Mouse (Mus musculus) embryonic facial prominence, embryonic 12.5 days (tissue): ENCODE measurements at regions not wholly inside any gene's neighbourhood (a gene's known extent, or its start where the extent isn't known, plus 50 kb on each side); places are given as distances from the start of the nearest gene placed in this dataset.

ENCODE experiments used
- ATAC-seq: fragments of 200-750 bp; cut with Nextera tagmentation; 2 replicates; pipeline ENCODE4 v1.8.0; 2017; ENCODE audit not compliant: insufficient number of reproducible peaks, insufficient read depth, low FRiP score, low TSS enrichment
- H3K27ac ChIP-seq: fragments of 300-500 bp; sonication (generic); 2 replicates; pipeline ENCODE4 v1.5.1; 2016; ENCODE audit warnings: mild to moderate bottlenecking
- H3K27me3 ChIP-seq: fragments of 300-500 bp; sonication (generic); 2 replicates; pipeline ENCODE4 v1.6.1; 2016; ENCODE audit warnings: mild to moderate bottlenecking, moderate library complexity
- H3K36me3 ChIP-seq: fragments of 300-500 bp; sonication (generic); 2 replicates; pipeline ENCODE4 v1.6.1; 2016; ENCODE audit warnings: mild to moderate bottlenecking
- H3K4me1 ChIP-seq: fragments of 300-500 bp; sonication (generic); 2 replicates; pipeline ENCODE4 v1.6.1; 2016
- H3K4me2 ChIP-seq: fragments of 300-500 bp; sonication (generic); replicated peaks from 2 replicates; pipeline ENCODE4 v1.6.1; 2016; ENCODE audit warnings: mild to moderate bottlenecking, moderate library complexity
- H3K4me3 ChIP-seq: fragments of 300-500 bp; sonication (generic); 2 replicates; pipeline ENCODE4 v1.5.1; 2016; ENCODE audit warnings: mild to moderate bottlenecking
- H3K9ac ChIP-seq: fragments of 300-500 bp; sonication (generic); 2 replicates; pipeline ENCODE4 v1.6.1; 2016; ENCODE audit warnings: mild to moderate bottlenecking, moderate library complexity
- H3K9me3 ChIP-seq: fragments of 300-500 bp; sonication (generic); 2 replicates; pipeline ENCODE4 v1.6.1; 2016; ENCODE audit warnings: mild to moderate bottlenecking, moderate library complexity
- WGBS: fragments of 180-500 bp; shearing (Covaris S2); methylation state at CpG from one replicate; pipeline ENCODE4 v1.1.7; 2016; 5-methylcytosine and 5-hydroxymethylcytosine counted together

DNA sequence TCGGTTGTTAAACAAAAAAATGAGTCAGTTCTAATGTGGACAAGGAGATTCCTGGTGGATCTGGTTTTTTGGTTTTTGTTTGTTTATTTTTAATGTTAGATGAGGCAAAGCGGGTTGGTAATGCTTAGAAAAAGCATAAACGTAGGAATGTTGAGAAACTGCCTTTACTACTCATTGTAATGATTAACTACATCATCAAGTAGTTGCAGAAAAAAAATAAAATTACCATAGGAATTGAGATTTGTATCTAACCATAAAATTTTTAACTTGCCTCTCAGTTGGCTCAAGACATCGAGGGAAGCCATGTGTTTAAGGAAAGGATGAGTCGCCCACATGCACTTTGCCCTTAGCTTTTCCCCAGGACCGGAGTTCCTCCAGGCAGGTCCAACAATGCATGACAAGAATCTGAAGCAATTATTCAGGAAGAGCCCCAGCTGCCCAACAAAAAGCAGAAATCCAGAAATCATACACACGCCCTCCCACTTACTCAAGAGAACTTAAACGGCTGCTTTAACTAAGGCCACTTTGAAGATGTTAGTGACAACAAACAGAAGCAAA lies 545.5 kb downstream of the Lmo4 start:
- H3K27me3 ChIP-seq, result no peaks in the 10 kb centered on the region
- H3K4me3 ChIP-seq, result no peak overlapping the region
- H3K4me1 ChIP-seq, result no peaks in the 10 kb centered on the region
- H3K9ac ChIP-seq, result no peak overlapping the region
- no peak overlapping the region for H3K4me2 ChIP-seq
- H3K27ac ChIP-seq, result no peak overlapping the region
- H3K36me3 ChIP-seq, result no peaks in the 10 kb centered on the region
- WGBS, result 68% methylated on average over 8 of the region's 8 CpGs
- ATAC-seq, result no peak
- no peaks in the 10 kb centered on the region for H3K9me3 ChIP-seq

DNA sequence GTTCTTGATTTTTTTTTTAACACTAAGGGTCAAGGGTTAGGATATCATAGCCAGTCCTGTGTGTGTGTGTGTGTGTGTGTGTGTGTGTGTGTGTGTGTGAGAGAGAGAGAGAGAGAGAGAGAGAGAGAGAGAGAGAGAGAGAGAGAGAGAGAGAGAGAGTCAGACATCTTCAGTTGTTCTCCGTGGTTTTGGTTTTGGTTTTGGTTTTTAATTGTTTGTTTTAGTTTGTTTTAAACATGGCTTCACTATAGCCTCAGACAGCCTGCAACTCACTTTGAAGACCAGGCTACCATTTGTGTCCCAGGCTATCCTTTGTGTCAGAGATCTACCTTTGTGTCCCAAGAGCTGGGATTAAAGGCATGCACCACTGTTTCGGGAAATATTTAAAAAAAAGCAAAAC lies 557.8 kb downstream of the Lmo4 start:
- 89% methylated on average over 2 of the region's 2 CpGs for WGBS
- no peak overlapping the region for H3K9ac ChIP-seq
- H3K36me3 ChIP-seq, result no peaks in the 10 kb centered on the region
- H3K9me3 ChIP-seq, result no peaks in the 10 kb centered on the region
- no peak overlapping the region for H3K27ac ChIP-seq
- no peaks in the 10 kb centered on the region for H3K27me3 ChIP-seq
- ATAC-seq, result no peak
- H3K4me1 ChIP-seq, result no peaks in the 10 kb centered on the region
- no peak overlapping the region for H3K4me3 ChIP-seq
- H3K4me2 ChIP-seq, result no peak overlapping the region

DNA sequence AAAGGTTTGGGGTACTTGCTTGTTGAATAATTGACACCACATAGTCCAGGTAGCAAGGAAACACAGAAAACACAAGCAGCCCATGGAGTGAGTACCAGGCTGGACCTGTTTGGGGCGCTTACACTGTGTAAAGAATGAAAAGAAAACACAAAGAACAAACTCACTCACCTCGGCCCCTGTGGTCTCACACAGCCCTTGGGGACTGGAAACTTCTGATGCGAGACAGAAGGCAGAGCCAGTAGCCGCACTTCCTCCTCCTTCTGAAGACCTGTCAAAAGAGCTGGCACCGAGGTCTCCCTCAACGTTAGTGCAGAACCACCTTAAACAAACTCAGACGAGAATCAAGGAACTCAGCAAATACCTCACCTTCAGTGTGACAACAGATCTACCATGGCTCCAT lies 558.2 kb downstream of the Lmo4 start:
- Histone ChIP-seq H3K27ac (no peak overlapping the region), H3K27me3 (no peaks in the 10 kb centered on the region), H3K4me3 (no peak overlapping the region), H3K9me3 (no peaks in the 10 kb centered on the region), H3K4me1 (no peaks in the 10 kb centered on the region), H3K4me2 (no peak overlapping the region), H3K9ac (no peak overlapping the region), H3K36me3 (no peaks in the 10 kb centered on the region)
- WGBS, result 43% methylated on average over 7 of the region's 7 CpGs
- ATAC-seq, result no peak

DNA sequence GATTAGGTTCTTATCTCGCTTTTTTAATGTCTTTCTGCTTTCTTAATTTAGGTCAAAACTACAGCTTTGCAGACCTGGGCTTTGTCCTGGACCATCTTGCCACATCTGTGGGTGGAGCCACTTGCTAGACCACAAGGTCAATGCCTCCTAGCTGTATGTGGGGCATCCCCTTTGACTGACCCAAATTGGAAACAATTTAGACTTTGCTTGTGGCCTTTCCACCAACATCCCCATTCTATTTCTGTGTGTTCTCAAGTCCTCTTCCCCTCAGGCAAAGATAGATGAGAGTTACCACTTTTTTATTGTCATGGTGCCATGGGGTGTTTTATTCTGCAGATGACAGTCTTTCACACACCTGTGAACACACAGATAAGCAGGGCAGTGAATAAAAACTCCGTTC lies 572.0 kb downstream of the Lmo4 start:
- WGBS, result 77% methylated on average over 2 of the region's 2 CpGs
- ATAC-seq, result no peak

DNA sequence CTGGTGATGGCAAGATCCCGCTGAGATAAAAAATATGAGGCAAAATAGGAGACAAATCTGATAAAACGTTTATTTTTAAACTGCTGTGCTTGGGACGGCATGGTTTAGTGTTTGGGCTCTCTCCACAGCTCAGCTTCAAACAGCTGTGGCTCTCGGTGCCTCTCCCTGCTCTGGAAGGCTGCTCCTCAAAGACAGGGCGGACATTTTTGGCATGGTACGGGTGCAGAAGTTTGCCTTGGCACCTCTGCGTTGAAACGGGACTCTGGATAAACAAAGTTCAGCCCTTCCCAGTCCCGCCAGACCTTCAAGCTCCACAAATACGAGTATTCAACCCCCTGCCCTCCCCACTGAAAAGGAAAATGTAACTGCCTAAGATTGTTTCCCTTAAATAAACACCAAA lies 573.8 kb downstream of the Lmo4 start:
- no peak overlapping the region for H3K4me2 ChIP-seq
- 50% methylated on average over 10 of the region's 10 CpGs for WGBS

More for the DNA sequence above, 572.0 kb downstream of the Lmo4 start:
- Histone ChIP-seq H3K9ac (no peak overlapping the region), H3K27ac (no peak overlapping the region), H3K27me3 (no peaks in the 10 kb centered on the region), H3K9me3 (no peaks in the 10 kb centered on the region), H3K4me2 (no peak overlapping the region), H3K4me1 (peaks cover 8% of the 10 kb centered on the region; the same call in 1 of the 2 replicates), H3K36me3 (no peaks in the 10 kb centered on the region), H3K4me3 (no peak overlapping the region)

DNA sequence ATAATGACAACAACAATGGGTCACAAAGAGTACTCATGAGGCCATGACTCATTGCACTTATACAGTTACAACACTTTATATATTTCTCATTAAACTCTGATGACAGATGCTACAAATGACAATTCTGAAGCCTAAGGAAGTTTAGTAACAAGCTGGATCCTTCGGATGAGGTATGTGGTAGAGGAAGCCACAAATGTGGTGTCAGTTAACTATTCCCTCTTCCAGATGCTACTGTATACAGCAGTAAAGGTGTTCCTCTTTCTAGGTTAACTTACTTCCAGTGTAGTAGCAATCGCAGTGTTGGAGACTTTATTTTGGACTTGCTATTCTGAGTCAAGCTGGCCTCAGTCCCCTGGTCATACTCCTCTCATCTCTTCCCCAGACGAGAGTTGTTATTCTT lies 580.1 kb downstream of the Lmo4 start:
- H3K4me2 ChIP-seq, result no peak overlapping the region
- no peak overlapping the region for H3K4me3 ChIP-seq
- ATAC-seq, result no peak
- H3K9me3 ChIP-seq, result no peaks in the 10 kb centered on the region
- H3K27ac ChIP-seq, result no peak overlapping the region
- H3K27me3 ChIP-seq, result no peaks in the 10 kb centered on the region
- no peaks in the 10 kb centered on the region for H3K36me3 ChIP-seq
- H3K9ac ChIP-seq, result no peak overlapping the region
- 80% methylated on average over 3 of the region's 3 CpGs for WGBS
- no peaks in the 10 kb centered on the region for H3K4me1 ChIP-seq

More for the DNA sequence above, 573.8 kb downstream of the Lmo4 start:
- no peaks in the 10 kb centered on the region for H3K27me3 ChIP-seq
- no peaks in the 10 kb centered on the region for H3K9me3 ChIP-seq
- no peak overlapping the region for H3K9ac ChIP-seq
- H3K27ac ChIP-seq, result no peak overlapping the region
- peaks cover 8% of the 10 kb centered on the region; the same call in 1 of the 2 replicates for H3K4me1 ChIP-seq
- no peaks in the 10 kb centered on the region for H3K36me3 ChIP-seq
- no peak overlapping the region for H3K4me3 ChIP-seq
- no peak for ATAC-seq

DNA sequence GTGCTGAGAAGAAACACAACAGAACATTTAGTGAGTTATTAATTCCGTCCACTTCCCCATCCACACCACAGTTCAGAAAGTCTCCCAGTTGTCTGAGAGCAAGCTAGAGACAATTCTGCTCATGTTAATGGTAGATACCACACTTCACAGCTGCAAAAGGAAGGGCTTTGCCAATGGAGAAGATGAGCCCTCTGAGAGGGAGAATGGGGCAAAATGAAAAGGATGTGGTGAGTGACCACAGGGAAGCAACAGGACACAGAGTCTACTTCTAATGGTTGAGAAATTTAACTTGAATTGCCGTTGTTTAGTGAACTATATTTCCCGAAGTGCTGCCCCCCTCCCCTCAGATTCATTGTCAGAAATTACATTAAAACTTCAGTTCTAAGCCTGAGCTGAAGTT lies 582.7 kb downstream of the Lmo4 start:
- Histone ChIP-seq H3K4me2 (no peak overlapping the region), H3K9ac (no peak overlapping the region), H3K4me1 (no peaks in the 10 kb centered on the region), H3K27me3 (no peaks in the 10 kb centered on the region), H3K36me3 (no peaks in the 10 kb centered on the region), H3K27ac (no peak overlapping the region), H3K9me3 (no peaks in the 10 kb centered on the region), H3K4me3 (no peak overlapping the region)
- 81% methylated on average over 3 of the region's 3 CpGs for WGBS
- no peak for ATAC-seq

DNA sequence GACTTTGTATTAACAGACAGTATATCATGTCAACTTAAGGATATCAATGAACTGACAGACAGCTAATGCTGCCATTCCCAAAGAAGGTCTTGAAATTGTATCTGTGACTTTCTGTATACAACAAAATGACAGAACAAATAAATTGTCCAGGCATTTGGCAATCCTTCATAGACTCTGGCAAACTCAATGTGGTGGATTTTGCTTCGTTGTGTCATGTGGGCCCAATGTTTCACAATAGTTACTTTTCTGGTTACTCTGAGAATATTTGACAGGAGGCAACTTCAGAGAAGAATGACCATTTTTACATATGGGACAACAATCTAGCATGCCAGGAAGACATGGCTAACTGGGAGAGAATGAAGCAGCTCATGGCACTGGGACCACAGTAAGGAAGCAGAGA lies 585.9 kb downstream of the Lmo4 start:
- Histone ChIP-seq H3K27ac (no peak overlapping the region), H3K4me3 (no peak overlapping the region), H3K4me1 (no peaks in the 10 kb centered on the region), H3K27me3 (no peaks in the 10 kb centered on the region), H3K4me2 (no peak overlapping the region), H3K9ac (no peak overlapping the region), H3K36me3 (no peaks in the 10 kb centered on the region), H3K9me3 (no peaks in the 10 kb centered on the region)
- 81% methylated on average over 1 of the region's 1 CpGs for WGBS
- ATAC-seq, result no peak

DNA sequence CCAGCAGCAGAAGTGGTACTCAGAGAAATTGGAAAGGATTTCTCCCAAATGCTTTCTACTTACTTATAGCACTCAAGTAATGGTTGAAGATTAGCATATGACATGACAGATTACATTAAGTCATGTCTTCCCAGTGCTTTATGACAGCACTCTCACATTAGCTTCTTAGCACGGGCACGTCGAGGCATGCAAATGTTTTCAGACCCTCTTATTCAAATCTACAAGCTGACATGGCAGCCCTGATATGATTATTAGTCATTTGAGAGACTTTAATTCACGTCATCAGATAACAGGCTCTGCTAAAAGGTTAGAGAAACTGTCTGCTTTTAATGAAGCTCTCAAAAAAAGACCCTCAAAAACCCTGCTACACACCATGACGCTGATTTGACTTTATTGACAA lies 590.1 kb downstream of the Lmo4 start:
- Histone ChIP-seq H3K4me3 (no peak overlapping the region), H3K27ac (no peak overlapping the region), H3K36me3 (no peaks in the 10 kb centered on the region), H3K4me2 (no peak overlapping the region), H3K9ac (no peak overlapping the region), H3K9me3 (no peaks in the 10 kb centered on the region), H3K4me1 (no peaks in the 10 kb centered on the region), H3K27me3 (no peaks in the 10 kb centered on the region)
- no peak for ATAC-seq
- WGBS, result 68% methylated on average over 5 of the region's 5 CpGs

DNA sequence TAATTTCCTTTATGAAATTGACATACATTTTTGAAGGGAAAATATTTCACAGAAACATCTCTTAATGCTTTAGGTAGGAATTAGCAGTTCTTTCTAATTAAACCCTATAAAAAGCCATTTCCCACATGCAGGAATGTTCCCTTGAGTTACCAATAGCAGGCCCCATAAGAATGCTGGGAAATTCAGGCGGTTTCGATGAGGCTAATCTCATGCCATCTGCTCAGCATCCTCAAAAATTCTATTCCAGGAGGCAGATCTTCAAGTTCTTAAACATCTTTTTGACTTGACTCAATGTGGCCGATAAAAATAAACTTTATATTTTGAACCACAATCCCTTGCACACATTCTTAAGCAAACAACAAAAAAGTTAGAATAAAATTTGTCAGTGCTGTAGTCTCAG lies 591.0 kb downstream of the Lmo4 start:
- H3K9ac ChIP-seq, result no peak overlapping the region
- no peak for ATAC-seq
- no peak overlapping the region for H3K4me3 ChIP-seq
- no peak overlapping the region for H3K27ac ChIP-seq
- no peaks in the 10 kb centered on the region for H3K27me3 ChIP-seq
- 97% methylated on average over 3 of the region's 3 CpGs for WGBS
- no peaks in the 10 kb centered on the region for H3K4me1 ChIP-seq
- no peaks in the 10 kb centered on the region for H3K36me3 ChIP-seq
- H3K4me2 ChIP-seq, result no peak overlapping the region
- no peaks in the 10 kb centered on the region for H3K9me3 ChIP-seq

DNA sequence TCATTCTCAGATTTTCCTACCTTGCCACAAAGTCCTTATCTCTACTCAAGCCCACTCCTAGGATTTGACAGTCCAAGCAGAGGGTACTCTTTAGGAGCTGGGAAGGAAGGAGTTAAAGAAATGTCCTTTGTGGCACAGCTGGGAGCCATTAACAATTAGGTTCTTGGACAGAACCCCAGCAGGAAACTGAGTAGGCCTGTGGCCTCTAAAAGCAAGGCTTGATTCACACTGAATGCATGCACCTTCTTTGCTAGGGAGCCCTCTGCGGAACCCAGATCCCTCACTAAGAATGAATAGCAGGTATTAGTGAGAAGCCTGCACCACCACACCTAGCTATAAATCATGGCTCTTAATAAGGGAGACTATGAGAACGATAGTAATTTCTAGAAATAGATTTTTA lies 595.3 kb downstream of the Lmo4 start:
- Histone ChIP-seq H3K27ac (no peak overlapping the region), H3K27me3 (no peaks in the 10 kb centered on the region; the same call in 1 of the 2 replicates), H3K9ac (no peak overlapping the region), H3K4me1 (no peaks in the 10 kb centered on the region), H3K4me2 (no peak overlapping the region), H3K36me3 (no peaks in the 10 kb centered on the region), H3K4me3 (no peak overlapping the region), H3K9me3 (no peaks in the 10 kb centered on the region)
- no peak for ATAC-seq
- WGBS, result 15% methylated on average over 2 of the region's 2 CpGs

DNA sequence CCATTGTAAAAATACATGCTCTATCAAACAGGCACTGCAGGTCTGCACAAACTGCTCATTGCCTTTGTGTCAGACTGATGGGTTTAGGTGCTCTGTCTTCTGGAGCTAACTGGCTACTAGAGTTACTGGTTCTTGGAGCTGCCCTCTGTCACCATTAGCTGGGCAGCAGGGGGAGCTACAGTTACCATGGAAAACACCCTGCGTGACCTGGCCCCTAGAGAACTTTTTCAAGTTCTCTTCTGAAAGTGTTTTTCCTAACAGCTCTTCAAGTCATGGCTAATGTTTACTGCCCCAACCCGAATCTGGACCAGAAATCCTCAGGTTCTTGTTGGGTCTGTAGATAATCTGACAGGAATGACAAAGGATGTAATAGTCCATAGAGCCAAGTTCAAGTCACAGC lies 605.9 kb downstream of the Lmo4 start:
- H3K9ac ChIP-seq, result no peak overlapping the region
- no peak overlapping the region for H3K4me2 ChIP-seq
- H3K4me3 ChIP-seq, result no peak overlapping the region
- H3K9me3 ChIP-seq, result no peaks in the 10 kb centered on the region
- H3K27ac ChIP-seq, result no peak overlapping the region
- no peaks in the 10 kb centered on the region for H3K36me3 ChIP-seq
- no peaks in the 10 kb centered on the region; the same call in 1 of the 2 replicates for H3K27me3 ChIP-seq
- ATAC-seq, result no peak
- WGBS, result 48% methylated on average over 2 of the region's 2 CpGs
- H3K4me1 ChIP-seq, result 0 out of 2 replicates have a peak, but pooled peaks cover 4% of the 10 kb centered on the region
